Mouse (Mus musculus): ENCODE measurements around the gene Gm10392. TPM values are rescaled to one million over a fixed set of nuclear protein-coding genes. Genes with fewer than 3 reads are reported as not detected.

Gene Gm10392
- total RNA-seq, 2 experiments from 2014 or later = not detected

Other genes with a start within 250 kb of the Gm10392 start
- 1 to 10 TPM in 1 of 2 experiments, under 1 TPM in 1; 0.96 to 1.7 TPM for gene Coro6, start 56.8 kb downstream of the Gm10392 start, total RNA-seq (2021)
- 1 to 10 TPM; 5.8 to 6.7 TPM for gene Ankrd13b, start 29.5 kb downstream of the Gm10392 start, total RNA-seq (2021)
- gene Git1, start 25.6 kb downstream of the Gm10392 start, total RNA-seq (2021) = 10 to 100 TPM; 47.6 to 49.9 TPM
- gene Abhd15, start 4.1 kb downstream of the Gm10392 start, total RNA-seq (2021) = 10 to 100 TPM; 12.6 to 14.0 TPM
- gene Trp53i13, start 3.2 kb downstream of the Gm10392 start, total RNA-seq (2021) = 10 to 100 TPM in 1 of 2 experiments, 1 to 10 TPM in 1; 9.4 to 10.1 TPM
- gene Taok1, start 88.6 kb upstream of the Gm10392 start, total RNA-seq (2021) = 10 to 100 TPM; 59.9 to 60.0 TPM
- gene Nufip2, start 167.0 kb upstream of the Gm10392 start, total RNA-seq (2021) = 10 to 100 TPM; 80.8 to 82.4 TPM
- not detected for gene Cryba1, start 206.1 kb upstream of the Gm10392 start, total RNA-seq (2021)
- gene Myo18a, start 244.0 kb upstream of the Gm10392 start, total RNA-seq (2021) = 10 to 100 TPM; 56.7 to 76.3 TPM

Data from adrenal gland, postnatal 36 days (tissue).